Mouse (Mus musculus) ES-Bruce4 (cell line): ENCODE results near the gene Heatr3.

ENCODE experiments used
- CTCF ChIP-seq: IDR thresholded peaks from one replicate; pipeline ENCODE4 v1.8.1; 2011; ENCODE audit warnings: low read depth, low read length
- EP300 ChIP-seq: IDR thresholded peaks from 2 replicates; pipeline ENCODE4 v1.6.1; 2011; ENCODE audit warnings: low read depth, low read length; ENCODE audit not compliant: insufficient read depth
- POLR2A ChIP-seq: IDR thresholded peaks from one replicate; pipeline ENCODE4 v1.8.1; 2011; ENCODE audit warnings: low read length; ENCODE audit not compliant: insufficient read depth

DNA sequence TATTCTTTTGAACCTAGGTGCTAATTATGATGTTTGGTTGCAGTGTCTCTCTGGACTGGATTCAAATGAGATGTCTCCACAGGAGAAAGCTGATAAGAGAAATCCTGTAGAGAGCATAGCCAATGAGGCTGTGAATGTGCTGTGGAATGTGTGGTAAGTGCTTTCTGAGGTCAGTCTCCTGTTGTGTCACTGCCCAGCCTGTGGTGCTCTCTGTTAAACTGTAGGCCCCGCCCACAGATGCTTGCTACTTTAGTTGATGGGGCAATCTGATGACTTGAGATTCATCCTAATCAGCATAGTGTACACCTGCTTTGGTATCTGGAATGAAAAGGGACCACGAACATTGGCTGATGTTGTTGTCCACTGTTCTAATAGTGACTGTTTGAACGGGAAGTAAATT, 4.0 kb downstream of the Heatr3 start:
- no peak for TF ChIP-seq EP300
- TF ChIP-seq CTCF = no peak
- no peak for TF ChIP-seq POLR2A
